Mouse (Mus musculus) c-Kit-positive CD71-positive TER-119-negative erythroid progenitor cells, embryonic 14.5 days (primary cell): ENCODE data around the gene Cpne1.
A peak's percentile ranks its signal among the peaks of the same experiment; 100 is the strongest.

Source experiments
- DNase-seq: peaks from one replicate; pipeline ENCODE4 v3.0.0-alpha.2; 2013; ENCODE audit warnings: low read depth

Gene Cpne1

GRCm38 (mm10) chr2:156079674-156080073 lies 32.1 kb downstream of the Cpne1 start:
- no peak for DNase-seq

- DNase-seq: no peak
Observed at GRCm38 (mm10) chr2:156079183-156079560, 32.6 kb downstream of the Cpne1 start.

GRCm38 (mm10) chr2:156078421-156079182 lies 33.2 kb downstream of the Cpne1 start:
- DNase-seq: no peak

GRCm38 (mm10) chr2:156077461-156077860 lies 34.3 kb downstream of the Cpne1 start:
- no peak for DNase-seq

- DNase-seq: no peak
Observed at GRCm38 (mm10) chr2:156073725-156074124, 38.0 kb downstream of the Cpne1 start.

- DNase-seq: no peak
Observed at GRCm38 (mm10) chr2:156071236-156071635, 40.5 kb downstream of the Cpne1 start.

GRCm38 (mm10) chr2:156067916-156068315 lies 43.8 kb downstream of the Cpne1 start:
- DNase-seq: no peak

- DNase-seq: no peak
Observed at GRCm38 (mm10) chr2:156066126-156066525, 45.6 kb downstream of the Cpne1 start.

- peak; percentile 60 for DNase-seq
Observed at GRCm38 (mm10) chr2:156065099-156066041, 46.4 kb downstream of the Cpne1 start, which contains the start of gene Spag4. Gene Spag4 (plus strand): TSS chr2:156065175.

GRCm38 (mm10) chr2:156052816-156053215 lies 58.9 kb downstream of the Cpne1 start, which contains the start of gene Fer1l4:
Gene Fer1l4 (minus strand): TSS chr2:156052947.
- no peak for DNase-seq

- peak; percentile 34 for DNase-seq
Observed at GRCm38 (mm10) chr2:156047929-156048328, 63.8 kb downstream of the Cpne1 start.

GRCm38 (mm10) chr2:156042903-156043302 lies 68.9 kb downstream of the Cpne1 start:
- DNase-seq: no peak

- no peak for DNase-seq
Observed at GRCm38 (mm10) chr2:156039390-156039789, 72.4 kb downstream of the Cpne1 start.

GRCm38 (mm10) chr2:156025482-156025881 lies 86.3 kb downstream of the Cpne1 start:
- DNase-seq: peak; percentile 29
